Mouse (Mus musculus) heart, adult 9 months (tissue): ENCODE data around the gene Pga5.
A peak's percentile ranks its signal among the peaks of the same experiment; 100 is the strongest.

Experiments used
- DNase-seq, 2 experiments: peaks; one replicate each; pipeline ENCODE4 v3.0.0; 2022; ENCODE audit warnings: low spot score in 2 of 2

The Pga5 gene

GRCm38 (mm10) chr19:10665499-10665898 is 12.4 kb downstream of the Pga5 start:
- peak; percentile 21 to 29 for DNase-seq

- DNase-seq = no peak
Measured at GRCm38 (mm10) chr19:10665093-10665492, 12.8 kb downstream of the Pga5 start.

GRCm38 (mm10) chr19:10662665-10663064 is 15.2 kb downstream of the Pga5 start:
- DNase-seq = no peak

- no peak for DNase-seq
Measured at GRCm38 (mm10) chr19:10661919-10662318, 16.0 kb downstream of the Pga5 start.

GRCm38 (mm10) chr19:10661373-10661772 is 16.5 kb downstream of the Pga5 start:
- DNase-seq = no peak

GRCm38 (mm10) chr19:10658406-10658805 is 19.5 kb downstream of the Pga5 start:
- no peak for DNase-seq

GRCm38 (mm10) chr19:10657742-10658141 is 20.1 kb downstream of the Pga5 start:
- DNase-seq = no peak

- DNase-seq = no peak
Measured at GRCm38 (mm10) chr19:10656058-10656457, 21.8 kb downstream of the Pga5 start.

GRCm38 (mm10) chr19:10648156-10648555 is 29.7 kb downstream of the Pga5 start:
- no peak for DNase-seq

GRCm38 (mm10) chr19:10645616-10646015 is 32.3 kb downstream of the Pga5 start:
- DNase-seq = peak in 1 of 2 experiments; percentile 13

GRCm38 (mm10) chr19:10640589-10641378 is 37.1 kb downstream of the Pga5 start:
- DNase-seq = no peak

- no peak for DNase-seq
Measured at GRCm38 (mm10) chr19:10640080-10640479, 37.8 kb downstream of the Pga5 start.

- DNase-seq = no peak
Measured at GRCm38 (mm10) chr19:10637840-10638239, 40.0 kb downstream of the Pga5 start.

- DNase-seq = peak; percentile 19 to 21
Measured at GRCm38 (mm10) chr19:10634872-10635318, 43.0 kb downstream of the Pga5 start.

- peak in 1 of 2 experiments; percentile 14 for DNase-seq
Measured at GRCm38 (mm10) chr19:10634106-10634871, 43.6 kb downstream of the Pga5 start, which contains the start of gene Vwce. TSS of gene Vwce (plus strand) at chr19:10634213.
